Mouse (Mus musculus) erythroblast, embryonic 14.5 days (primary cell): Measurements from ENCODE around the gene Pdcd6.

Experiments
- GATA1 ChIP-seq: IDR thresholded peaks from 2 replicates; pipeline ENCODE4 v1.6.1; 2012; ENCODE audit warnings: low read length, inconsistent platforms, mixed read lengths
- TAL1 ChIP-seq: IDR thresholded peaks from 3 replicates; pipeline ENCODE4 v1.6.1; 2012; ENCODE audit warnings: low read length, inconsistent platforms, mixed read lengths

- TF ChIP-seq GATA1 (no peak), TAL1 (no peak)
These were observed 57.0 kb downstream of the Pdcd6 start for GRCm38 (mm10) chr13:74260231-74260992.
